Mouse (Mus musculus): ENCODE data around the gene Gm14862.

Gene Gm14862

DNA sequence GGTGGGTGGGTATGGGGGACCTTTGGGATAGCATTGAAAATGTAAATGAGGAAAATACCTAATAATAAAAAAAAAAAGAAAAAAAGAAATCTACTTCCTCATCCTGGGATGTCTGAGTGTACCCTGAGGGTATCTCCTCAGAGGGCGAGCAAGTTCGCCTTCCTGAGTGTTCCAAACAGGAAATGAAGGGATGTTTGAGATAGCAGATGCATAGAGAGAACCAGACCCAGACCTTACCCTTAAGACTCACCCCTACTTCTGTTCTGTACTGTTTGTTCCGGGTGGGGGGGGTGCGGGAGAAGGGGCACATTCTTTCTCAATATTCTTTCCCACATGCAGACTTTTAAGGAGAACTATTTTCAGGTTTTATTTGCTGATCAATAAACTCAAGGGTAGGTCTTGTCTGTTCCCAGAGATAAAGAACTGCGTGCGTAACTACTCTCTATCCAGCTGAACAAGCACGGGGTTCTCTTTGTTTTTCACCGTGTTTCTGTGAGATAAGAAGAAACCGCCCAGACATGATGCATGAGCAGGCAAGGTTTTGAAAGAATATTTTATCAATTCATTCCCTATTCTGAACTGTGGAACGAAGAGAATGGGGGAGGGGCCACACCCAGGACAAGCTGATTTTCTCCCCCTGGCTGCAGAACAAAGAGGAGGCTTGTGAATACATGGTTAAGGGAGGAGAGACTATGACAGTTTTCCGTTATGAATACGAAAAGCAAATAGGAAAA lies 11.9 kb downstream of the Gm14862 start:
- no peak for TF ChIP-seq GATA4 (IDR thresholded peaks at IDR 0.05; ENCODE audit: insufficient replicate concordance, low read length)

DNA sequence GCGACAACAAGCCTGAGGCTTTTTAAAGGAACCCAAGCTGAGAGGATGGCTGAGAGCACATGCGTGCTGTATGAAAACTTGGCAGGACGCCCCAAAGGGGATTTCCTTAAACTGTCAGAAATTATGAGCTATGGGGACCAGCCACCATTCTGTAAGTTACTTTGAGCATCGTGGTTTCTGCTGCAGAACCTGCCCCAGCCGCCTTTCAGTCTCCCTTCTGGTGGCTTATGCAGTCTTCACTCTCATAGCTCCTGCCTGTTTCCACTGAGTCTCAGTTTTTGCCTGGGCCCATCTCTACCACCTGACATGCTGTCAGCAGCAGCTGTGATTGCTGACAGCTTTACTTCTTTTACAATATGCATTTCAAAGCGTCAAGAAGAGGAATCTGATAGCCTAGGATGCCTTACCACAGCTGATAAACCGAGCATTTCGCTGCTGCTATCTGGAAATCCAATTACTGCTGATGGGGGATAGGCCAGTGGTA lies 13.3 kb downstream of the Gm14862 start:
- no peak for TF ChIP-seq GATA4 (IDR thresholded peaks at IDR 0.05; ENCODE audit: insufficient replicate concordance, low read length)

DNA sequence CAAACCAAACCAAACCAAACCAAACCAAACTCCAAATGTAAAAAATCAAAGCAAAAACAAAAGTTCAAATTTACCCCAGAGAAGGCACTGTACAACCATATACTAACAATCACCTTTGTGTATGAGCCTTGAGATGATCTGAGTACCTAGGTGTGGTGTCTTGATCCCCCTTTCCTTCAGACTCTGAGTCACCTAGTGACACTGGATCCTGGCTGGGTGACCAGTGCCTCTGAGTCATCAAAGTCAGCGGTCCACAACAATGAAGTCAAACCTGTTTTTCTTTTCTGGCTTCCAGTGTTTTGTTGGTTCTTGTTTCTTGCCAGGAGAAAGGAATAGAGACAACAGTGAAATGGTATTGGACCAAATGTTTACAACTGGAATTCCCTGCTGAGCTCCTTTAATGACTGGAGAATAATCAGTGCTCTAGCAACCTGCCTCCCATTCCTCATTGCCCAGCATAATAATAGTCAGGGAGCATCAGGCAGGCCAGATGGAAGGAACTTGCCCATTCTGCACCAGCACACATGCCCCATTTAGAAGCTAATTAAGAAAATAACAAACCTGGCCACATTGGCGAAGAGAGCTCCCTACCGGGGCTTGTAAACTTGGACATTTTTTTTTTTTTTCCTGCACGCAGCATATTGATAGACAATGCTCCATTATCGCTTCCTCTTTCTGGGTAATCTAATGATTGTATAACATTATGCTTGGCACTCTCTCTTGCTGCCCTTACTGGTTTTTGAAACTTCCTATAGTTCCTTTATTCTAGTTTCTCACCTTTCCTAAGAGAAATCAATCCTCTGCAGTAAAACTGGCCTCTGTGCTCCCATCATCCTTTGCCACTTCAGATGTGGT lies 15.7 kb downstream of the Gm14862 start:
- no peak for TF ChIP-seq GATA4 (IDR thresholded peaks at IDR 0.05; ENCODE audit: insufficient replicate concordance, low read length)

DNA sequence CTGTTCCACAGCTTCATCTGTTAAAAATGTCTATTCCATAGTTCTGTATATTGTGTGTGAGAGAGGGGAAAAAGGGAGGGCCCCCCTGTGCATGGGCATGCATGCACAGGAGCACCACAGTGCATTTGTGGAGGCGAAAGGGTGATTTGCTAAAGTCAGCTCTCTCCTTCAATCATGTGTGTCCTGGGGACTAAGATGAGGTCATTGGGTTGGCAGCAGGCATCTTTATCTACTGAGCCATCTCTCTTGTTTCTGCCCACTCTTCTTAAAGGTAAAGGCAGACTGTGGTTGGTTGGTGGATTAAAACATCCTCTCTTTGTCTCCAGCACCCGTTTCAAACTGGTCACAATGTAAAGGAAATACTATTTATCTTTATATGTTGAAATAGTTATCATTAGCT lies 29.6 kb downstream of the Gm14862 start:
- TF ChIP-seq GATA4 (IDR thresholded peaks at IDR 0.05; ENCODE audit: insufficient replicate concordance, low read length) = no peak

DNA sequence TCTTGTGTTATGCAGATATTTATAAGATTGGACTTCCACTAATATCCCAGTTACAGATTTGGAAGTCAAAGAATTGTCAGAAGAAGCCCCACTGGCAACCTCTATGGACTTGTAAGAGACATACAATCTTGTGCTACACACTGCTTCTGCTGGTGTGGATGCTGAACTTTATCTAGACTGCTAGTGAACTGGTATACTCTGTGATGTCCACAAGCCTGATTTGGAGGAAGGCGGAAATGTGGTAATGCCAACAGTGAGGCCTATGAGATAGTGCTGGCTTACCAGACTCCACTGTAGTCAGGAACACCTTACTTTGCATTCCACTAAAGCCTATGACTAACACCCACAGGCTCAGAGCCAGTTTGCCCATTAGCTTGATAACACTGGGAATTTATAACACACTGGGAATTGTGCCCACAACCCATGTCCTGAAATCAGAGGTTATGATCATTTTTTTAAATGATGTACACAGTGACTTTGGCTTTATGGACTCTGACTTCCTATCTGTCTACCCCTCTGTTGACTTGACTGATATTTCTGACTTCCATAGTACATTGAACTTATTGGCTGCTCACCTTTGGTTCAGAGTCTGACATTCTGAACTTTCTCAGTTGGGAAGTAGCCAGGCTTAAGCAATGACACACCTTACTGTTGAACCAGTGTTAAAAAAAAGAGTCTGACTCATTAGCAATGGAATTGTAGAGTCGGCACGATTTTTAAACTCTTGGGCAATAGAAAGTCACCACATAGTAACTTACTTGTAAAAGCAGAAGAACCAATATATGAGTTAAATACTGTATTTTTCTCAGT lies 34.1 kb downstream of the Gm14862 start:
- TF ChIP-seq GATA4 (IDR thresholded peaks at IDR 0.05; ENCODE audit: insufficient replicate concordance, low read length) = no peak; the same call in 1 of the 2 replicates

DNA sequence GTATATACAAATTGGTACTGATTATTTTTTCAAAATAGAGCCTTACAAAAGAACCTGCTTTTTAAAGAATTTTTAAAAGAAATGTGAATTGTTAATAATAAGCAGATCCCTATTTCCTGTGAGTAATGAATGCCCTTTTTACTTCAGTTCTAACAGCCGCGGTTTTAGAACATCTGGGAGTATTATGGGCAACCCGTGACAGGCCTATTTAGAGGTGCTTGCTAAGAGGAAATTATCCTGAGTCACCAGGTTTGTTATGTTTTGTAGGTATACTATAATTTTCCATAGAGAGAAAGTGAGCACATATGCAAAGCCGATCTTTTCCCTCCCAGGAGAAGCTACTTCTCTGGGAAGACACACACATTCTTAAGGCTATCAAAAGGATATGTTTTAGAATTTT lies 35.0 kb downstream of the Gm14862 start:
- no peak for TF ChIP-seq GATA4 (IDR thresholded peaks at IDR 0.05; ENCODE audit: insufficient replicate concordance, low read length)

DNA sequence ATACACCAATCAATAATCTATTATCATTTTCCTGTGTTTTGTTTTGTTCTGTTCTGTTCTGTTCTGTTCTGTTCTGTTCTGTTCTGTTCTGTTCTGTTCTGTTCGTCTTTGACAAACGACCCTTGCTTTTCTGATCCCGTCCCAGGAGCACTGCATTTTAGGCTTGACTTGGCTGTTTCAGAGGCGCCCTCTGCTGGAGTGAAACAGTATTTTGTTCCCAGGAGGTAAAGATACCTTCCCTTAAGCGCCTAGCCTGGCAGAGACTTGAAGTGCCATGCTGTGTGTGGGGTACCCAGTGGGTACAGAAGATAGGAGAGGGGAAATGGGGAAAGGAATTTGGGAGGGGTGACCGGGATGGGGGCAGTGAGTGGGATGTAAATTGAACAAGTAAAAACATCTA lies 35.5 kb downstream of the Gm14862 start:
- no peak for TF ChIP-seq GATA4 (IDR thresholded peaks at IDR 0.05; ENCODE audit: insufficient replicate concordance, low read length)

DNA sequence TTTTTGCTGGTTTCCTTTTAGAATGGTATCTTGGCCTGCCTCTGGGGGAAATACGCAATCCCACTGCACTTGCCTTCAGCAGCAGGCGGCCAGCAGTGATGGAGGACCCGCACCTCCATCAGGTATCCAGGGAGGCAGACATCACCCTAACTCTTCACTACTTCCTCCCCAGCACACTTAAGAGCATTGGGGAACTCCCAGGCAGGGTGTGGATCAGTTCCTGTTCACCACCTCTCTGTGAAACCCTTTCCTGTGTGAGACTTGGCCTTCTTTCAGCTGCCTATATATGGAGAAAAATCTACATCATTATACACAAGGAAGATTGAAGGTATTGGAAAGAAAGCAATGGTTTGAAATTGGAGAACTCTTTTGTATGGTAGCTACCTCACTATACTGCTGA lies 37.1 kb downstream of the Gm14862 start:
- no peak for TF ChIP-seq GATA4 (IDR thresholded peaks at IDR 0.05; ENCODE audit: insufficient replicate concordance, low read length)

DNA sequence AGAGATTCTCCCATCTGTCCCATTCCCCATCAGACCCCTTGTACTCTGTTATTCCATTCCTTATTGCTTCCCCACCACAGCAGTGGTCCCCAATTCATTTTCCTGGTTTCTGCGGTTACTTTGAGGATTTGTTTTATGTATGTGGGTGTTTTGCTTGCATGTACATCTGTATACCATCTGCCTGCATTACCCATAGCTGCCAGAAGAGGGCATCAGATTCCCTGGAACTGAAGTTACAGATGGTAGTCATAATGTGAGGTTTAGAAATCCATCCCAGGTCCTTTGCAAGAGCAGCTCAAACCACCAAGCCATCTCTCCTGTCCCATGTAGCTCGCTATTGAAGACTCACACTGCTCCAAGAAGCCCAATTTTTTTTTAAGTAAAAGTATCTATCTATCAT lies 40.5 kb downstream of the Gm14862 start:
- no peak for TF ChIP-seq GATA4 (IDR thresholded peaks at IDR 0.05; ENCODE audit: insufficient replicate concordance, low read length)

DNA sequence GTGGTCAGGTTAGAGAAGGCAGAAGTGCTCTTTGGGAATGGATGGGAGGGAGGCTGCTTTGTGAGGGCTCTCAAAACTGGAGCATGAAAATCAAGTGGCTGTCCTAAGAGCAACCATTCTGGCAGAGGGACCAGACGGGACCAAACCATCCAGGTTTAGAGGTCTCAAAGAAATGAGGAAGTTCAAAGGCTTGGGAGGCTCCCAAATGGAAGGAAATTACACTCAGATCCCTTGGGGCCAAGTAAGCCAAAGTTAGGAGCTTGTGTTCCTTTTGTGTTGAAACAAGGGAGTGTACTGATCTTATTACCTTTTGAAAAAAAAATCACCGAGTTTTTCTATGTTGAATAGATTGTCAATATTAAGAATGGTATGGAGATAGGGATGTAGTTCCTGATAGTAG lies 51.6 kb downstream of the Gm14862 start:
- TF ChIP-seq GATA4 (IDR thresholded peaks at IDR 0.05; ENCODE audit: insufficient replicate concordance, low read length) = no peak

DNA sequence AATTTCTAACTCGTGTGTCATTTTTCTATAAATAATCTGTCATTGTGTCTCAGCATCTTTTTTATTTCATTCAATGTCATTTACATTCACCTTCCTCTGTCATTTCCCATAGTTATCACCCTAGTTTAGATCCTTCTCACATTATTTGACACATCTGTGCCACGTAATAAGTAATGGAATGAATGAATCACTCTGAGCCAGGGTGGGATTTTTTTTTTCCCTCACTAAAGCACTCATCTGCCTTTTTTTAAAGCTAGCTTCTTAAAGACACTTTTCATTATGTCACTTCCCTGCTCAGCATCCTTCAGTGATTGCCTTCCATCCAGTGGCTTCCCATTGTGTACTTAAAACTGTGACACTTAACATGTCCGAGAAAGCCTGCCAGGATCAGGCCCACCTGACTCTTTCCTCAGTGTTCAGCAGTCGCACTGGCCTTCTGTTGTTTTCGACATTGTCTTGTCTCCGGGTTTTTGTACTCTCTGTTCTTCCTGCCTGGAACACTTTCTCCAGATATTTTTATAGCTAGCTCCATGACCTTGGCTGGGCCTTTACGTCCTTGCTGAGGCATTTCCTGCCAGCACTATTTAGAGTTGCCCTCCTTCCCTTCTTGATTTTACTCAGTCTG lies 53.8 kb downstream of the Gm14862 start:
- TF ChIP-seq GATA4 (IDR thresholded peaks at IDR 0.05; ENCODE audit: insufficient replicate concordance, low read length) = no peak

DNA sequence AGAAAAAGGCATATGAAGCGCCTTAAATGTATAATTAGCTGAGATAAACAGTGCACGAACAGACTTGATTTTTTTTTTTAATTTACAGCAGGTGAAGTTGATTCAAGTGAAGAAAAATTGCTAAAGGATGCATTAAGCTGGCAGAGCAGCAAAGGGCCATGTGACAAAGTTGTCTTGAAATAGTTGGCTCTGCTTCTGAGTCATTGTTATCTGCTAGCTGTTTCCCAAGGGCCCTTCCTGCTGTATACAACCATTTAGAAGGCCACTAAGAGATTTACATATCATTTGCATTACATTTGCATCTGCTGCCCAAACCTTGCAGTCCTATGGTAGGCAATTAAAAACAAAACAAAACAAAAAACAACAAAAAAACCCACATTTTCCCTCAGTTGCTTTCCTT lies 54.7 kb downstream of the Gm14862 start:
- TF ChIP-seq GATA4 (IDR thresholded peaks at IDR 0.05; ENCODE audit: insufficient replicate concordance, low read length) = no peak

Measured in liver, adult (tissue).